Mouse (Mus musculus) urinary bladder, postnatal 36 days (tissue): ENCODE measurements around the gene Osbpl6.
"Not testable (repeated sequence)": the region's sequence is repeated elsewhere in the genome, so short reads cannot be mapped to it uniquely, and the experiment has no call there.

Experiments used
- DNase-seq, 2 experiments: peaks; one replicate each; pipeline ENCODE4 v3.0.0; 2022; ENCODE audit warnings: low spot score in 2 of 2, mixed read lengths in 1 of 2

Gene Osbpl6

GRCm38 (mm10) chr2:76563862-76564261 is 157.6 kb downstream of the Osbpl6 start:
- DNase-seq, result peak; percentile 33 to 54

GRCm38 (mm10) chr2:76566933-76567551 is 160.7 kb downstream of the Osbpl6 start:
- no peak for DNase-seq

GRCm38 (mm10) chr2:76571543-76571942 is 165.2 kb downstream of the Osbpl6 start:
- no peak for DNase-seq

GRCm38 (mm10) chr2:76578911-76579310 is 172.6 kb downstream of the Osbpl6 start:
- DNase-seq, result no peak

GRCm38 (mm10) chr2:76585090-76585489 is 178.8 kb downstream of the Osbpl6 start:
- DNase-seq, result no peak

- DNase-seq, result no peak
These were observed 180.6 kb downstream of the Osbpl6 start for GRCm38 (mm10) chr2:76586906-76587305.

- no peak for DNase-seq
These were observed 183.9 kb downstream of the Osbpl6 start for GRCm38 (mm10) chr2:76590221-76590620.

GRCm38 (mm10) chr2:76592401-76592924 is 186.2 kb downstream of the Osbpl6 start:
- DNase-seq, result no peak

GRCm38 (mm10) chr2:76597521-76597920 is 191.2 kb downstream of the Osbpl6 start:
- DNase-seq, result no peak

GRCm38 (mm10) chr2:76599214-76599613 is 192.9 kb downstream of the Osbpl6 start:
- DNase-seq, result no peak

- DNase-seq, result no peak
These were observed 195.9 kb downstream of the Osbpl6 start for GRCm38 (mm10) chr2:76602256-76602655.

GRCm38 (mm10) chr2:76606704-76607103 is 200.4 kb downstream of the Osbpl6 start:
- no peak for DNase-seq

- DNase-seq, result peak; percentile 33 to 39
These were observed 204.2 kb downstream of the Osbpl6 start for GRCm38 (mm10) chr2:76610326-76611104.

- DNase-seq, result no peak
These were observed 205.7 kb downstream of the Osbpl6 start for GRCm38 (mm10) chr2:76611996-76612395.

GRCm38 (mm10) chr2:76618078-76618477 is 211.8 kb downstream of the Osbpl6 start:
- DNase-seq, result no peak

- no peak for DNase-seq
These were observed 213.9 kb downstream of the Osbpl6 start for GRCm38 (mm10) chr2:76620188-76620587.

GRCm38 (mm10) chr2:76621724-76622123 is 215.4 kb downstream of the Osbpl6 start:
- DNase-seq, result no peak

GRCm38 (mm10) chr2:76622316-76622715 is 216.0 kb downstream of the Osbpl6 start:
- DNase-seq, result not testable (repeated sequence)

- DNase-seq, result no peak
These were observed 224.0 kb downstream of the Osbpl6 start for GRCm38 (mm10) chr2:76630293-76630692.

- no peak for DNase-seq
These were observed 225.3 kb downstream of the Osbpl6 start for GRCm38 (mm10) chr2:76631600-76631999.

GRCm38 (mm10) chr2:76639637-76640036 is 233.3 kb downstream of the Osbpl6 start:
- no peak for DNase-seq

GRCm38 (mm10) chr2:76643801-76644200 is 237.5 kb downstream of the Osbpl6 start:
- DNase-seq, result no peak

- DNase-seq, result peak in 1 of 2 experiments; percentile 7
These were observed 241.1 kb downstream of the Osbpl6 start for GRCm38 (mm10) chr2:76647441-76647869.
